Mouse (Mus musculus): ENCODE data around the gene Cby1.

Cby1 gene

GRCm38 (mm10) chr15:79681973-79682372 is 23.0 kb downstream of the Cby1 start:
- no peak for DNase-seq

- no peak for DNase-seq
Measured at GRCm38 (mm10) chr15:79683146-79683545, 24.1 kb downstream of the Cby1 start.

- DNase-seq, result no peak
Measured at GRCm38 (mm10) chr15:79683707-79684465, 24.9 kb downstream of the Cby1 start.

- no peak for DNase-seq
Measured at GRCm38 (mm10) chr15:79684616-79685015, 25.6 kb downstream of the Cby1 start.

- DNase-seq, result no peak
Measured at GRCm38 (mm10) chr15:79685141-79685641, 26.2 kb downstream of the Cby1 start.

GRCm38 (mm10) chr15:79686046-79686869 is 27.3 kb downstream of the Cby1 start:
- DNase-seq, result no peak

GRCm38 (mm10) chr15:79687175-79687574 is 28.2 kb downstream of the Cby1 start:
- DNase-seq, result no peak

GRCm38 (mm10) chr15:79687646-79688267 is 28.8 kb downstream of the Cby1 start, which contains the start of gene Josd1:
Josd1 (minus strand) TSS chr15:79687919.
- DNase-seq, result peak; percentile 96

GRCm38 (mm10) chr15:79688268-79688956 is 29.4 kb downstream of the Cby1 start:
- DNase-seq, result no peak

- no peak for DNase-seq
Measured at GRCm38 (mm10) chr15:79689662-79690425, 30.8 kb downstream of the Cby1 start.

- DNase-seq, result peak; percentile 100
Measured at GRCm38 (mm10) chr15:79690426-79691022, 31.5 kb downstream of the Cby1 start, which contains the start of gene Gtpbp1. Gtpbp1 (plus strand) TSS chr15:79690845.

GRCm38 (mm10) chr15:79691023-79691508 is 32.1 kb downstream of the Cby1 start:
- DNase-seq, result no peak

GRCm38 (mm10) chr15:79692334-79692733 is 33.3 kb downstream of the Cby1 start:
- peak; percentile 30 for DNase-seq

- DNase-seq, result no peak
Measured at GRCm38 (mm10) chr15:79693740-79694139, 34.7 kb downstream of the Cby1 start.

- DNase-seq, result no peak
Measured at GRCm38 (mm10) chr15:79694512-79694911, 35.5 kb downstream of the Cby1 start.

- DNase-seq, result no peak
Measured at GRCm38 (mm10) chr15:79695516-79695915, 36.5 kb downstream of the Cby1 start.

GRCm38 (mm10) chr15:79696508-79696907 is 37.5 kb downstream of the Cby1 start:
- DNase-seq, result no peak

GRCm38 (mm10) chr15:79697011-79697410 is 38.0 kb downstream of the Cby1 start:
- DNase-seq, result peak; percentile 69

GRCm38 (mm10) chr15:79697558-79698187 is 38.7 kb downstream of the Cby1 start:
- peak; percentile 12 for DNase-seq

- DNase-seq, result no peak
Measured at GRCm38 (mm10) chr15:79706603-79707214, 47.7 kb downstream of the Cby1 start.
